Mouse (Mus musculus): ENCODE measurements around the gene Izumo2.

- TF ChIP-seq CTCF (IDR thresholded peaks at IDR 0.05; ENCODE audit: extremely low read depth, insufficient read depth, insufficient read length, insufficient replicate concordance) (no peak), POLR2A (IDR thresholded peaks at IDR 0.05; ENCODE audit: low read depth, low read length) (no peak)
These were observed 59.6 kb downstream of the Izumo2 start for GRCm38 (mm10) chr7:44768129-44768528.

All from spleen, adult 2 months (tissue).